Mouse (Mus musculus): ENCODE measurements around the gene Ptcd1.

The Ptcd1 gene

GRCm38 (mm10) chr5:145166536-145167305 is at the start of gene Ptcd1, which contains the start of gene Cpsf4:
Gene Ptcd1, minus strand, starts transcription at chr5:145167108.
Gene Cpsf4, plus strand, starts transcription at chr5:145167213.
- DNase-seq, result peak; percentile 100

DNA sequence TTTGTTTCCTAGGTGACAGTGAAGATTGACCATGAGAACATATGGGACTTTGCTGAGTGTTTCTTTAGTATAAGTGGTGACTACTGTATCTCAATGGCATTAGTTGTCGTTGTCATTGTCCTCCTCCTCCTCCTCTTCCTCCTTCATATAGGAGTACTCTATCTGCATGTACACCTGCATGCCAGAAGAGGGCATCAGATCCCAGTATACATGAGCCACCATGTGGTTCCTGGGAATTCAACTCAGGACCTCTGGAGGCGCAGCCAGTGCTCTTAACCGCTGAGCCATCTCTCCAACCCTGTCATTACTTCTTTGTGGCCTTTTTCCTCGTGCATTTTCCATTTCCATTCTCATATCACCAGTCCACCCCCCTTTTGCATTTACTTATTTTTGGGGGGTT is 47.8 kb upstream of the Ptcd1 start:
- peak; percentile 31 for DNase-seq

GRCm38 (mm10) chr5:145213505-145213904 is 46.6 kb upstream of the Ptcd1 start:
- DNase-seq, result no peak

DNA sequence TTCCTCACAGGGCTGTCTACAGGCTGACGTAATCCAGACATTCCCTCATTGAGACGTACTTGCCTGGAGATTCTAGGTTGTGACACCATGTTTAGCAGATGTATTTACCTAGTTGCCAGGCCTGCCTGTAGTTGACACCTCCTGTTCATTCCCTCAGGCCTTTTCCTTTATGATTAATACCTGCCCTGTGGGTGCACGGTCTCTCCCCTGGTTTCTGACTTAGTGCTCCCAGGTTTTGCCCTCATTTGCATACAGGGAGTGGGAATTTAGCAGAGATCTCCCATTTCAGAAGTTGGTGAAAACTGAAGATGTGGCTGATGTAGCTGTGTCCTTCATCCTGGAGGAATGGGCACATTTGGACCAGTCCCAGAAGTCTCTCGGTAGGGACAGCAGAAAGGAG is 45.3 kb upstream of the Ptcd1 start:
- DNase-seq, result no peak

DNA sequence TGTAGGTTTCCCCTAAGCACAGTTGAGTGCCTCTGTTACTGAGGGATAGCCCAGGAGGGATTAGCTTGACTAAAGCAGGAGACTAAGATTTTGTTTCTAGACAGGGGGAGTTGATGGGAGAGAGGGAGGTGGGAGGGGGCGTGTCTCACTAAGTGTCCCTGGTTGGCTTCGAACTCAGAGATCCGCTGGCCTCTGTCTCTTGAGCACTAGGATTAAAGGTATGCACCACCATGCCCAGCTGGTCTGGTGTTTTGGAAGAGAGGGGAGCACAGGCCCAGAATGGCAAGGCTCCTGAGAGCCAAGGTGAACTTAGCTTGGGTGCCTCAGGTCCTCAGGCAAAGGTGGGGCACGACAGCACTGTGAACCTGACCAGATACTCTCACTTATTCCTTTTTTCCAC is 44.4 kb upstream of the Ptcd1 start:
- DNase-seq, result no peak

DNA sequence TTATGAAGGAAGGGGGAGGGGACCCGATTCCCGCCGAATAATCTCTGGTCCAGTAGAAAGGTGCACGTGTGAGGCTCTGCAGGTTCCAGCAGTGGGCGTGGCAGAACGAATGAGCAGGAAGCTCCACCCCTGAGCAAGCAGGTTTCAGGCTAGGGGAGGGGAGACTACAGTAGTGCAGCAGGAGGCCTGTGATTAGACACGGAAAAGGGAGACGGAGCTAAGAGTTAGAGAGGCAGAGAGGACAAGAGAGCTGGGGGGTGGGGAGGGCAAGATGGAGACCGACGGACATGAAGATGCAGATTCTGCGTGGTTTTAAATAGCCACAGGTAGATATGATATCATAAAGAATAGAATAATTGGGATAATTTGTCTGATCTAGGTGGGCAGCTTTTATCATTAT is 41.5 kb upstream of the Ptcd1 start:
- DNase-seq, result peak; percentile 11

DNA sequence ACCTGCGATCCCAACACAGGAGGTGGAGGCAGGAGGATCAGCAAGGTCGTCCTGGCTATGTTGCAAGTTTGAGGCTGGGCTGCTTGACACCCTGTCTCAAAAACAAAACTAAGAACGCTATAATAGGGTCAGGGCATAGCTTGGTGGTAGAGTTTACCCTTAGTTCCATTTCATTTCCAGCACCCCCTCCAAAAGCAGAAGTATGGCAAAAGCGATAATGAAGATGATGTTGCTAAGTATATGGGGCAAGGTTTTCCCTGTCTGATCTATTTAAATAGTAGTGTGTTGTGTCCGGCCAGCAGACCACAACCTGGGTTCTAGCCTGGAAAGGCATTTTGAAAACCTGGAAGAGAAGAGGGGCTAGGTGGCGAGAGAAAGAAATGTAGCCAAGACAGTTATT is 41.0 kb upstream of the Ptcd1 start:
- DNase-seq, result no peak

GRCm38 (mm10) chr5:145207385-145207784 is 40.5 kb upstream of the Ptcd1 start:
- no peak for DNase-seq

DNA sequence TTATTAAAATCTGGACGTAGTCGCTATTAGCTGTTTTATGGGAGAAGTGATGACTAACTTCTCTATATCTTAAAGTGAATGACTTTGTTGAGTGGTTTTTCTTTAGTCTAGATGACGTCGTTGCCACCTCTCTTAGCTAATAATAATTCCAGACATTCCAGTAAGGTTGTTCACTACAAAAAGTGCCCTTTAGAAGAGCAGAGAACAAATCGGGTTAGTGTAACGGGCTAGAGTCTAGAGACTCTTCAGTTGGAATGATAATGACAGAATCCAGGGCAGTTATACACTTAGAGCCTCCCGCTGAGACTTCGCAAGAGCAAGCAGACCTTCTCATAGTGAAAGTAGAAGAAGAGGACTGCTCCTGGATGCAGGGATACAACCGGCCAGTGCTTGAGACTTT is 38.1 kb upstream of the Ptcd1 start:
- peak; percentile 41 for DNase-seq

- peak; percentile 99 for DNase-seq
Measured at GRCm38 (mm10) chr5:145203936-145204691, 37.2 kb upstream of the Ptcd1 start, which contains the start of gene Zkscan5. Gene Zkscan5, plus strand, starts transcription at chr5:145204562.

GRCm38 (mm10) chr5:145202446-145202845 is 35.5 kb upstream of the Ptcd1 start:
- no peak for DNase-seq

DNA sequence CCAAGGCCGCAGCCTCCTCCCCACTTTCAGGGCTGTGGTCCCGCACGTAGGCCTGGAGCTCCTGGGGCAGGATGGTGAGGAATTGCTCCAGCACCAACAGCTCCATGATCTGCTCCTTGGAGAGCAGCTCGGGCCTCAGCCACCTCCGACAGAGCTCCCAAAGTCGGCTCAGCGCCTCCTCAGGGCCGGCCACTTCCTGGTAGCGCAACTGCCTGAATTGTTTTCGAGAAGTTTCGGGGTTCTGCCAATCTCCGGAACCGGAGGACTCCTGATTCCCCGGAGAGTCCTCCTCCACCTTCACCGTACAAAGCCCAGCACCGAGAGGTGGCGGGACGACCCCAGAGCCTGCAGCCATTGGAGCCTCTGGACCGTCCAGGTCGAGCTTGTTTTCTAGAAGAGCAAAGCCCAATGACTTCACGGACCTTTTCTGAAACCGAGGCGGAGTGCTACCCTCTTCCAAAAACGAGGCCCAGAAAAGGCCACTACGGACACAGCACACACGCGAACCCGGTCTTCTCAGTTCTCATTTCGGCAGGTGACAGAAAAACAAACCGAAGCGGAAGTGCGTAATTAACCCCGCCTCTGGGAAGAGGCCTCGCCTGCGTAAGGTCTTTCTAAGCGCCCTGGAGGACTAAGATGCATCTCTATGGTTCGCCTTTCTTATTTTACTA is 34.5 kb upstream of the Ptcd1 start, which contains the start of gene Zkscan14:
Gene Zkscan14, minus strand, starts transcription at position 548 of the 671 bp plus-strand sequence.
- peak; percentile 88 for DNase-seq

DNA sequence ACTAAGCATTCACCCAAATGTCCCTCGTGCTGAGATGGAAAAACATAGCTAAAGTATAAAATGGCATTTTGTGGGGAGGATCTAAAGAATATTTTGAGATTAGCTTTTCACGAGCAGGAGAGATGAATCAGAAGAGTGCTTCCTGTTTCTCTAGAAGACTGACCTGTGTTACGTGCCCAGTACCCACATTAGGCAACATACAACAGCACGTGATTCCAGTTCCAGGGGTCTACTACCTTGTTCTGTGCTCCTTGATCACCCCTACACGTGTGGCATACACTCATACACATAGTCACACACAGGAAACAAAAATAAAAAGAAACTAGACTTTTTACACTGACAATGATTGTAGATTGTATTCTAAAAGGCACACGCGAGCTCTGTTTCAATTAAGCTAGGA is 33.5 kb upstream of the Ptcd1 start:
- DNase-seq, result no peak

- DNase-seq, result no peak
Measured at GRCm38 (mm10) chr5:145191962-145192361, 25.1 kb upstream of the Ptcd1 start, which contains the start of gene Atp5j2. Gene Atp5j2, minus strand, starts transcription at chr5:145192062.

GRCm38 (mm10) chr5:145190875-145191798 is 24.2 kb upstream of the Ptcd1 start:
- DNase-seq, result peak; percentile 95

DNA sequence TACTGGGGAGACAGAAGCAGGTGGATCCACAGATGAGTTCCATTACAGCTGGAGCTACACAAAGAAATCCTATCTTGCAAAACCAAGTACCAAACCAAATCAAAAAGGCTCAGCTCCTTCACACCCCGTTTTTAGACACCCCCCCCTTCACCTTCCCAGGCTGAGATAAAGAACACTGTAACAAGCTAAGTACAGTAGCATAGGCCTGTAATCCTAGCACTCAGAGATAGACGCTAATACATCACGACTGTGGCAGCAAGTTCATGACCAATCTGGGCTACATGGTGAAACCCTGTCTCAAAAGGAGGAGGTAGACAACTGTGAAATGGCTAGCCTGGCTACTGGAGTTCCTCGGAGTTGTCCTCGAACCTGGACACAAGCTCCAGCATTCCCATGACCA is 23.5 kb upstream of the Ptcd1 start:
- no peak for DNase-seq

- no peak for DNase-seq
Measured at GRCm38 (mm10) chr5:145189416-145189815, 22.5 kb upstream of the Ptcd1 start.

DNA sequence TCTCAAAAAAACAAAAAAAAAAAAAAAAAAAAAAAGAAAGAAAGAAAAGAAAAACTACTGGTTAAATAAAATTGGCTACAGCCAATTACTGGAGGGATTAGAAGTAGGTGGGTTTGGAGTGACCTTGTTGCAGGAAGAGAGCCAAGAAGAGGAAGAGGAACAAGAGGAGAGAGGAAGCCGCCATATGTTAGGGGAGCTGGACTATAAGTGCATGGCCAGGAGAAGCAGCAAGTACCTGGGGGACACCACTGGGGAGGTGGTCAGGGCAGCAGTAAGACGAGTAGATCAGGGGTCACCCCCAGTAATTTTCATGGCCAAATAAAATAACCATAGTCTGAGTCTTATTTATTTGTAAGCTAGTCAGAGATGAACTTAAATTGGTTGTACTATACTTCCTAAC is 18.3 kb upstream of the Ptcd1 start:
- no peak for DNase-seq

GRCm38 (mm10) chr5:145178461-145178980 is 11.6 kb upstream of the Ptcd1 start:
- peak; percentile 29 for DNase-seq

DNA sequence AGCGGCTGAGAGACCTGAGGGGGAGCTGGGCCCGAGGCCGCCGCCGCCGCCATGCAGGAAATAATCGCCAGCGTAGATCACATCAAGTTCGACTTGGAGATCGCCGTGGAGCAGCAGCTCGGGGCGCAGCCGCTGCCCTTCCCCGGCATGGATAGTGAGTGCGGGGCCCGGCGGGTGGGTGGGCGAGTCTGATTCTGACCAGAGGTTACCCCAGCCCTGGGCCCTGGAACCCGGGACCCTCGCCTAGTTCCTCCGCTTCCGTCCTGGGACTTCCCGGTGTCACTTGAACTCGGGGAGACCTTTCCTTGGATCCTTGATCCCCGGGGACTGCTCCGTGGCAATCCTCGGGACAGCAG is 376 bp upstream of the Ptcd1 start:
- no peak for DNase-seq

DNA sequence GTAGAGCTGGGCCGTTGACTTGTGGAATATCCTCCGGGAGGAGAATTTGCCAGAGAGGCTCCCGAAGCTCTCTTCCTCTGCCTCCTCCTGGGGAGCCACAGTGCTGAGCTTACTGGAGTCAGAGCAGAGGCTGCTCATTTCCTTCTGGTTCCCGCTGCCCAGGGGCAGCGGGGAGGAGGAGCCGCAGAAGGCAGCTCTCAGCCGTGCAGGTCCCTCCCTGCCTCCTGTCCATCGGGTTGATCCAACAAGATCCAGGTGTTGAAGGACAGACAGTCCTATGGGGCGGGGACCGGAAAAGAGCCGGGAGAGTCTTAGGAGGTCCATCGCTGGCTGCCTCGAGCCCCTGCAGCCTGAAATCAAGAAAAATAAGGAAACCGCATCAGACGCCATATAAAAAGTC is 1.7 kb downstream of the Ptcd1 start:
- no peak for DNase-seq

DNA sequence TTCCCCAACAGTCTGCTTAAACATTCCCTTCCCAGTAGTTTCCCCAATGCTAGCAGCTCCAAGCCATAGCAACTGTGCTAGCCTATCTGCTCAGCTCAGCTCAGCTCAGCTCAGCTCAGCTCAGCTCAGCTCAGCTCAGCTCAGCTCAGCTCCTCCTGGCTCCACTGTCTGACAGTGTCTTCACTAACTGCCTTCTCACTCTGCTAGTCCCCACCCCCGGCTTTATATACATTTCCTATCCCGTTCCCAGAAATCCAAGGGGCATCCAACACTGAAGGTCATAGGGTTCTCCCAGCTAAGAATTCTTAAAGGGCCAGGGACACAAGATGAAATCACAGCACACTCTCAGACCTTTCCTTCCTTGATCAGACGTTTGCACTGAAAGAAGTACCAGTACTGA is 2.2 kb downstream of the Ptcd1 start:
- DNase-seq, result no peak

Measured in lung, postnatal 36 days (tissue).